Mouse (Mus musculus): ENCODE results near the gene Spata16. TPM values are rescaled to one million over a fixed set of nuclear protein-coding genes. Genes with fewer than 3 reads are reported as not detected.

The Spata16 gene
- polyA plus RNA-seq, 1 experiment from 2014 or later: not detected

DNA sequence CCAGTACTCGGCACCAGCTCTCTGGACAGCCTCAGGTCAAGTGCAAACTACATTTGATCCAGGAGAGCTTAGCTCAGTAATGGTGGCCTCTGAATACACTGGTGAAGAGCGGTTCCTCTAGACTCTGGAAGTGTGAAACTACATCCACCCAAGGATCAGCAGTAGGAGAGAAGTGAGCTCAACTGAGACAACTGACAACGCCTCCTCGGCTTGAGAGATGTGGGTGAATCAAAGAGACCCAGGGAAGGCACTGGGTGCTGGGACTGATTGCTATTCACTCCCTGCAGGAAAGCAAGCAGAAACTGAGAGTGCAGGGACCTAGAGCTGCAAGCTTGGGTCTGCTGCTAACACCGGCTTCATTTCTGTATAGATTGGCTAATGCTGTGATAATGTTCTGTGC, 210.5 kb downstream of the Spata16 start:
- H3K9me3 ChIP-seq (ENCODE audit: control insufficient read depth, low read length): no peaks in the 10 kb centered on the region
- no peaks in the 10 kb centered on the region for H3K4me1 ChIP-seq (ENCODE audit: control insufficient read depth, insufficient read depth, low read length)
- no peaks in the 10 kb centered on the region for H3K27me3 ChIP-seq (ENCODE audit: control insufficient read depth, insufficient read depth, low read length)
- H3K4me2 ChIP-seq (ENCODE audit: low read depth): no peak overlapping the region
- 89% methylated on average over 5 of the region's 5 CpGs for WGBS
- no peak overlapping the region for H3K4me3 ChIP-seq (ENCODE audit: low read depth, low read length)
- no peak for ATAC-seq (ENCODE audit: insufficient read depth, low FRiP score, low TSS enrichment)
- H3K9ac ChIP-seq (ENCODE audit: low read length): no peak overlapping the region
- H3K36me3 ChIP-seq (ENCODE audit: control insufficient read depth, insufficient read depth, low read length): no peaks in the 10 kb centered on the region
- H3K27ac ChIP-seq (ENCODE audit: low read depth, low read length): no peak overlapping the region
- DNase-seq (ENCODE audit: low spot score): no peak

- no peak for ATAC-seq (ENCODE audit: insufficient read depth, low FRiP score, low TSS enrichment)
- no peak overlapping the region for H3K4me2 ChIP-seq (ENCODE audit: low read depth)
- no peak overlapping the region for H3K27ac ChIP-seq (ENCODE audit: low read depth, low read length)
Measured at GRCm38 (mm10) chr3:26850207-26850606, 212.8 kb downstream of the Spata16 start.

GRCm38 (mm10) chr3:26850691-26851563, 213.5 kb downstream of the Spata16 start:
- no peaks in the 10 kb centered on the region for H3K4me1 ChIP-seq (ENCODE audit: control insufficient read depth, insufficient read depth, low read length)
- H3K27ac ChIP-seq (ENCODE audit: low read depth, low read length): no peak overlapping the region
- DNase-seq (ENCODE audit: low spot score): no peak
- H3K4me2 ChIP-seq (ENCODE audit: low read depth): no peak overlapping the region
- no peaks in the 10 kb centered on the region for H3K36me3 ChIP-seq (ENCODE audit: control insufficient read depth, insufficient read depth, low read length)
- no peak for ATAC-seq (ENCODE audit: insufficient read depth, low FRiP score, low TSS enrichment)
- H3K27me3 ChIP-seq (ENCODE audit: control insufficient read depth, insufficient read depth, low read length): no peaks in the 10 kb centered on the region
- H3K4me3 ChIP-seq (ENCODE audit: low read depth, low read length): no peak overlapping the region
- WGBS: 62% methylated on average over 9 of the region's 9 CpGs
- H3K9me3 ChIP-seq (ENCODE audit: control insufficient read depth, low read length): no peaks in the 10 kb centered on the region
- no peak overlapping the region for H3K9ac ChIP-seq (ENCODE audit: low read length)

More at GRCm38 (mm10) chr3:26850207-26850606, 212.8 kb downstream of the Spata16 start:
- Histone ChIP-seq H3K36me3 (ENCODE audit: control insufficient read depth, insufficient read depth, low read length) (no peaks in the 10 kb centered on the region), H3K9ac (ENCODE audit: low read length) (no peak overlapping the region), H3K4me3 (ENCODE audit: low read depth, low read length) (no peak overlapping the region), H3K9me3 (ENCODE audit: control insufficient read depth, low read length) (no peaks in the 10 kb centered on the region), H3K27me3 (ENCODE audit: control insufficient read depth, insufficient read depth, low read length) (no peaks in the 10 kb centered on the region), H3K4me1 (ENCODE audit: control insufficient read depth, insufficient read depth, low read length) (no peaks in the 10 kb centered on the region)
- no peak for DNase-seq (ENCODE audit: low spot score)

DNA sequence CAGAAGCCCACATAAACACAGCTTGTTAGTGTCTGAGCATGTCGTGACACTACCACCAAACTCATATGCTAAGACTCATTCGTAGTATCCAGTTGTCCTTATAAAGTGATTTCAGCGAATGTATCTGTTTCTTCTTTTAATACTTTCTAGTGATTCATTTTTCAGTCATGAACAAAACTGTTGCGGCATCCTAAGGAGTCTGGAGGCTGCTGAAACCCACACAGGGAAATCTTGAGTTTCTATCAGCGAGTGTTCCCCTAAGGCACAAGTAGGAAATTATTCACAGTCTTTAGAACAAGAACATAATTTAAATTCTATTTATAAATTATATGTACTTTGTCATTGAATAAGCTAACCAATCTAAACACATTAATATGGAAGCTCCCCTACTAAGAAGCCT, 216.1 kb downstream of the Spata16 start:
- H3K9ac ChIP-seq (ENCODE audit: low read length): no peak overlapping the region
- H3K4me2 ChIP-seq (ENCODE audit: low read depth): no peak overlapping the region
- no peaks in the 10 kb centered on the region for H3K27me3 ChIP-seq (ENCODE audit: control insufficient read depth, insufficient read depth, low read length)
- no peak for DNase-seq (ENCODE audit: low spot score)
- no peak overlapping the region for H3K27ac ChIP-seq (ENCODE audit: low read depth, low read length)
- H3K4me3 ChIP-seq (ENCODE audit: low read depth, low read length): no peak overlapping the region
- no peaks in the 10 kb centered on the region for H3K36me3 ChIP-seq (ENCODE audit: control insufficient read depth, insufficient read depth, low read length)
- H3K4me1 ChIP-seq (ENCODE audit: control insufficient read depth, insufficient read depth, low read length): no peaks in the 10 kb centered on the region
- ATAC-seq (ENCODE audit: insufficient read depth, low FRiP score, low TSS enrichment): no peak
- H3K9me3 ChIP-seq (ENCODE audit: control insufficient read depth, low read length): no peaks in the 10 kb centered on the region
- WGBS: 91% methylated on average over 5 of the region's 5 CpGs

- Histone ChIP-seq H3K9me3 (ENCODE audit: control insufficient read depth, low read length) (no peaks in the 10 kb centered on the region), H3K4me3 (ENCODE audit: low read depth, low read length) (no peak overlapping the region), H3K27me3 (ENCODE audit: control insufficient read depth, insufficient read depth, low read length) (no peaks in the 10 kb centered on the region), H3K27ac (ENCODE audit: low read depth, low read length) (no peak overlapping the region), H3K4me1 (ENCODE audit: control insufficient read depth, insufficient read depth, low read length) (no peaks in the 10 kb centered on the region), H3K36me3 (ENCODE audit: control insufficient read depth, insufficient read depth, low read length) (no peaks in the 10 kb centered on the region), H3K4me2 (ENCODE audit: low read depth) (no peak overlapping the region), H3K9ac (ENCODE audit: low read length) (no peak overlapping the region)
- DNase-seq (ENCODE audit: low spot score) (no peak), ATAC-seq (ENCODE audit: insufficient read depth, low FRiP score, low TSS enrichment) (no peak)
- WGBS: 83% methylated on average over 2 of the region's 2 CpGs
Measured at GRCm38 (mm10) chr3:26874706-26875105, 237.3 kb downstream of the Spata16 start.

GRCm38 (mm10) chr3:26877291-26877690, 239.9 kb downstream of the Spata16 start:
- H3K4me2 ChIP-seq (ENCODE audit: low read depth): no peak overlapping the region
- H3K9ac ChIP-seq (ENCODE audit: low read length): no peak overlapping the region
- ATAC-seq (ENCODE audit: insufficient read depth, low FRiP score, low TSS enrichment) (no peak), DNase-seq (ENCODE audit: low spot score) (no peak)
- H3K4me3 ChIP-seq (ENCODE audit: low read depth, low read length): no peak overlapping the region
- H3K36me3 ChIP-seq (ENCODE audit: control insufficient read depth, insufficient read depth, low read length): no peaks in the 10 kb centered on the region
- no peak overlapping the region for H3K27ac ChIP-seq (ENCODE audit: low read depth, low read length)
- H3K9me3 ChIP-seq (ENCODE audit: control insufficient read depth, low read length): no peaks in the 10 kb centered on the region
- 52% methylated on average over 2 of the region's 2 CpGs for WGBS
- H3K4me1 ChIP-seq (ENCODE audit: control insufficient read depth, insufficient read depth, low read length): no peaks in the 10 kb centered on the region
- H3K27me3 ChIP-seq (ENCODE audit: control insufficient read depth, insufficient read depth, low read length): no peaks in the 10 kb centered on the region

GRCm38 (mm10) chr3:26916607-26917006, 279.2 kb downstream of the Spata16 start:
- Histone ChIP-seq H3K4me2 (ENCODE audit: low read depth) (no peak overlapping the region), H3K36me3 (ENCODE audit: control insufficient read depth, insufficient read depth, low read length) (no peaks in the 10 kb centered on the region), H3K27me3 (ENCODE audit: control insufficient read depth, insufficient read depth, low read length) (no peaks in the 10 kb centered on the region), H3K9ac (ENCODE audit: low read length) (no peak overlapping the region), H3K4me3 (ENCODE audit: low read depth, low read length) (no peak overlapping the region), H3K4me1 (ENCODE audit: control insufficient read depth, insufficient read depth, low read length) (no peaks in the 10 kb centered on the region), H3K9me3 (ENCODE audit: control insufficient read depth, low read length) (no peaks in the 10 kb centered on the region), H3K27ac (ENCODE audit: low read depth, low read length) (no peak overlapping the region)
- 72% methylated on average over 1 of the region's 1 CpGs for WGBS
- DNase-seq (ENCODE audit: low spot score) (no peak), ATAC-seq (ENCODE audit: insufficient read depth, low FRiP score, low TSS enrichment) (no peak)

DNA sequence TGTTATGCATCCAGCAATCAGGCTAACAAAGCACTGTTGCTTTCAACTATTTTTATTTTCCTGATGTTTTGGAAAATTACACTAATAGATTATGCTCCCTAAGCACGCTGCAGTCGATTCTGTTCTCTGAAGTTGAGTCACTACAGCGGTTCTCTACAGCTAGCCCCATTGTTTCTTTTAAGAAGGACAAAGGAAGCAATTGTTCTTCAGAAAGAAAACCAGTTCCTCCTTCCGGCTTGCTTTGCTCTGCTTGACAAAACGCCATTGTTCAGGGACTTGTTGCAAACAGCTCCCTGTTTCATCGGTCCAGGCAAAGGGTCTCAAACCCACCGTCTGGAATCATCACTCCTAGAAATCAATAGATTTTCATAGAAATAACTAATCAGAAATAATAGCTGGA, 283.6 kb downstream of the Spata16 start:
- no peak for DNase-seq (ENCODE audit: low spot score)
- no peaks in the 10 kb centered on the region for H3K36me3 ChIP-seq (ENCODE audit: control insufficient read depth, insufficient read depth, low read length)
- no peak for ATAC-seq (ENCODE audit: insufficient read depth, low FRiP score, low TSS enrichment)
- H3K27ac ChIP-seq (ENCODE audit: low read depth, low read length): no peak overlapping the region
- no peaks in the 10 kb centered on the region for H3K4me1 ChIP-seq (ENCODE audit: control insufficient read depth, insufficient read depth, low read length)
- no peak overlapping the region for H3K4me3 ChIP-seq (ENCODE audit: low read depth, low read length)
- no peaks in the 10 kb centered on the region for H3K9me3 ChIP-seq (ENCODE audit: control insufficient read depth, low read length)
- no peaks in the 10 kb centered on the region for H3K27me3 ChIP-seq (ENCODE audit: control insufficient read depth, insufficient read depth, low read length)
- no peak overlapping the region for H3K9ac ChIP-seq (ENCODE audit: low read length)
- no peak overlapping the region for H3K4me2 ChIP-seq (ENCODE audit: low read depth)
- WGBS: 44% methylated on average over 7 of the region's 7 CpGs

DNA sequence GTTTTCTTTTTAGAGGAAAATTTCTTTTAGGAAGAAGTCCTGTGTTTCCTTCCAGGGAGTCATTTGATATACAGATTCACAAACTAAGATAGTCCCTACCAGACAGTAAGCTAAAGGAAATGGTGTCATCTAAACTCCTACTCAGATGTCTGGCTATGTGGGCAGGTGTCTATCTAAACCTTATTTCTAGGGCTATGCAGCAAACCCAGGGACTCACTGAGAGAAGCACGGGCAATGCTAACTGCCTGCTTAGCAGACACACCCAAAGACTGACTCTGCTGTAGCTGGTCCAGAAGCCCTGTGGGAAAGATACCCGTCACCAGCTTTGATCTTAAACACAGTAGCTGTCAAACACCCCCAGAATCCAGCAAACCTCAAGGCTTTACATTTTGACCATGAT, 284.2 kb downstream of the Spata16 start:
- Histone ChIP-seq H3K9ac (ENCODE audit: low read length) (no peak overlapping the region), H3K4me2 (ENCODE audit: low read depth) (no peak overlapping the region), H3K27ac (ENCODE audit: low read depth, low read length) (no peak overlapping the region), H3K9me3 (ENCODE audit: control insufficient read depth, low read length) (no peaks in the 10 kb centered on the region), H3K27me3 (ENCODE audit: control insufficient read depth, insufficient read depth, low read length) (no peaks in the 10 kb centered on the region), H3K36me3 (ENCODE audit: control insufficient read depth, insufficient read depth, low read length) (no peaks in the 10 kb centered on the region), H3K4me1 (ENCODE audit: control insufficient read depth, insufficient read depth, low read length) (no peaks in the 10 kb centered on the region), H3K4me3 (ENCODE audit: low read depth, low read length) (no peak overlapping the region)
- ATAC-seq (ENCODE audit: insufficient read depth, low FRiP score, low TSS enrichment) (no peak), DNase-seq (ENCODE audit: low spot score) (no peak)
- 73% methylated on average over 2 of the region's 2 CpGs for WGBS

All from neural tube, embryonic 11.5 days (tissue).